Mouse (Mus musculus) thymus, adult 2 months (tissue): ENCODE data around the gene 1810024B03Rik.

Experiments used
- CTCF ChIP-seq: fragments of 200-500 bp; IDR thresholded peaks from 2 replicates; pipeline ENCODE4 v1.5.1; 2012; ENCODE audit warnings: mild to moderate bottlenecking, control low read depth, low read length, moderate library complexity, borderline replicate concordance; ENCODE audit not compliant: control insufficient read depth, poor library complexity, insufficient read depth; ENCODE audit errors: extremely low read depth
- POLR2A ChIP-seq: fragments of 200-500 bp; IDR thresholded peaks from 2 replicates; pipeline ENCODE4 v1.6.1; 2012; ENCODE audit warnings: mild to moderate bottlenecking, low read length, control low read depth, moderate library complexity; ENCODE audit not compliant: control insufficient read depth, poor library complexity, insufficient read depth; ENCODE audit errors: extremely low read depth

DNA sequence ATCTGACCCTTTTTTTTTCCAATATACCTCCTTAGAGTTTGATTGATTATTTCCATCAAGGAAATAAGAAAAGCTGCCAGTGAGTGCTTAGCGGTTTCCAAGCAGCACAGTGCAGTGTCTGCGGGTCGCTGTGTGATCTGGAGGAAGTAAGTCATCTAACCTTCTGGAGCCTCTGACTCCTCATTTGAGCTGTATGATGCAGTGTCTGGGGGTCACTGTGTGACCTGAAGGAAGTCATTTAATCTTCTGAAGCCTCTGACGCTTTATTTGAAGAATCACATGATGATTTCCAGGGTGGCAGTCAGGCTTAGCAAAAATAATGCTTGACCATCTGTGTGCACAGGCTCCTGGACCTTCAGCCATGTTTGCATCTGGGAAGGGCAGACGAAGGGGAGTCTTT lies 44.7 kb upstream of the 1810024B03Rik start:
- no peak for TF ChIP-seq CTCF
- no peak for TF ChIP-seq POLR2A
